Comparison of ENCODE assay signal across 7 mouse cellular contexts in the genomic region with DNA sequence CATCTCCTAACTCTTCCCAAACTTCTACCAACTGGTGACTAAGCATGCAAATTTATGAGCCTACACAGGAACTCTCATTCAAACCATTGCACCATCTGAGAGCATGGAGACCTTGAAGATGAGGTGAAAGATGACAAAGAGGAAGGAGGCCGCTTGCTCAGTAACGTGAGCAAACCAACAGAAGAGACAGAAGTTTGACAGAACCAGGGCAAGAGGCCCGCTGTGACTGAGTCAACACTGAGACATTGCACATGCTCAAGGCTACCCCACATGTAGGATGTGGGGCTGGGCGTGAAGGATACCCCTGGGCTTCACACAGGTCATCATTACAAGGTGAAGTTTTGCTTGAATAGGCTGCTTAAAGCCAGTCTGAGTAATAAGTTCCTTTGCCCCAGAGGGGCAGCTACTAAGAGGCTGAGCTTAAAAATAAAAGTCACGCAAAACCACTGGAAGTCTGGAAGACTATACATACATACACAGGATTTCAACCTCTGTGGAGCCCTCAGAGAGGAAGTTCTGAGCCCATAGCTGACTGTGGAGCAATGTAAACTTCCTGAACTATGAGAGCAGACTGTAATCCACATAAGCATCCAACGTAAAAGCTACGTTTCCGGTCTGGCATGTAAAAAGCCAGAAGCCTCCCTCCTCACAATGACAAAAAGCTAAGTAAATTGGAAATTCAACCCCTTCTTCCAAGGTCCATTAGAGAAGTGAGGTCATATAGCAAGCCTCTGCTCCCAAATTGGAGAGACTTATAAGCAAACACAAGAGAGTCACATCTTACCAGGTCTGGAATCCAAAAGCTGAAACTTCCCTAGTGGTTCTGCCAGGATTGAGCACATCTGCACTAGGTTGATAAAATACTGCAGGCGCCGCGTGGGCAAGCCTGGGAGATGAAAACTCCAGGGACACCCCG. TPM values are rescaled to one million over a fixed set of nuclear protein-coding genes. Genes with fewer than 3 reads are reported as not detected.
A peak's percentile ranks its signal among the peaks of the same experiment; 100 is the strongest.
DNase-seq lines count a peak whose midpoint lies in the region; ATAC-seq and TF ChIP-seq lines count a peak whose summit lies in the region.

No protein-coding gene starts in this region.

- no peaks in the 10 kb centered on the region for H3K9me3 ChIP-seq in kidney, embryonic 14.5 days (ENCODE audit: control insufficient read depth, low read length)
- no peaks in the 10 kb centered on the region for H3K9me3 ChIP-seq in midbrain, embryonic 12.5 days

- no peak overlapping the region for H3K4me3 ChIP-seq in kidney, embryonic 14.5 days (ENCODE audit: low read length)
- H3K4me3 ChIP-seq in embryonic fibroblast, embryonic 13.5 days (ENCODE audit: insufficient read depth, low read length) = 0 out of 2 replicates have a peak overlapping the region, but pooled peaks have one; percentile 3
- no peak overlapping the region for H3K4me3 ChIP-seq in midbrain, embryonic 12.5 days

- H3K36me3 ChIP-seq in kidney, embryonic 14.5 days (ENCODE audit: control insufficient read depth, insufficient read depth, low read length) = no peaks in the 10 kb centered on the region
- no peaks in the 10 kb centered on the region for H3K36me3 ChIP-seq in midbrain, embryonic 12.5 days

- H3K27ac ChIP-seq in kidney, embryonic 14.5 days (ENCODE audit: low read depth, low read length) = peak overlapping the region; percentile 83
- H3K27ac ChIP-seq in embryonic fibroblast, embryonic 13.5 days (ENCODE audit: insufficient read depth, low read length) = peak overlapping the region; percentile 89
- peak overlapping the region; percentile 58 for H3K27ac ChIP-seq in midbrain, embryonic 12.5 days (replicated peaks)

- H3K4me1 ChIP-seq in kidney, embryonic 14.5 days (ENCODE audit: control insufficient read depth, insufficient read depth, low read length) = peaks cover 15% of the 10 kb centered on the region
- H3K4me1 ChIP-seq in embryonic fibroblast, embryonic 13.5 days (ENCODE audit: control insufficient read depth, insufficient read depth, low read length) = peaks cover 16% of the 10 kb centered on the region
- peaks cover 12% of the 10 kb centered on the region for H3K4me1 ChIP-seq in midbrain, embryonic 12.5 days

- 52% methylated on average over 12 of the region's 12 CpGs for WGBS in kidney, embryonic 14.5 days
- 69% methylated on average over 12 of the region's 12 CpGs for WGBS in midbrain, embryonic 12.5 days

- peak; percentile 13; the same call in 1 of the 2 replicates for TF ChIP-seq POLR2A in embryonic fibroblast, embryonic 13.5 days (IDR thresholded peaks at IDR 0.05; ENCODE audit: low read depth, low read length)

- DNase-seq in kidney, postnatal 25 days = no peak
- DNase-seq in adrenal gland, postnatal 10 days = peak; percentile 58
- no peak for DNase-seq in layer of hippocampus, adult 8-10 months (ENCODE audit: low spot score in 2 of 2)

- ATAC-seq in kidney, embryonic 14.5 days (ENCODE audit: low FRiP score, low TSS enrichment) = peak; percentile 4; the same call in 1 of the 2 replicates
- no peak for ATAC-seq in midbrain, embryonic 12.5 days (ENCODE audit: low FRiP score, low read depth)
- ATAC-seq in granulocyte monocyte progenitor cell, adult 5-6 weeks (replicated peaks; ENCODE audit: poor library complexity, severe bottlenecking) = no peak

- H3K4me2 ChIP-seq in kidney, embryonic 14.5 days (replicated peaks; ENCODE audit: low read depth, low read length) = peak overlapping the region; percentile 21
- no peak overlapping the region; the same call in 1 of the 2 replicates for H3K4me2 ChIP-seq in midbrain, embryonic 12.5 days (replicated peaks)

- no peaks in the 10 kb centered on the region for H3K27me3 ChIP-seq in kidney, embryonic 14.5 days (ENCODE audit: control insufficient read depth, insufficient read depth, low read length)
- H3K27me3 ChIP-seq in midbrain, embryonic 12.5 days = no peaks in the 10 kb centered on the region

- TF ChIP-seq CTCF in embryonic fibroblast, embryonic 13.5 days (IDR thresholded peaks at IDR 0.05; ENCODE audit: borderline replicate concordance, insufficient read depth, low read length) = no peak

- peak overlapping the region; percentile 23; the same call in 1 of the 2 replicates for H3K9ac ChIP-seq in kidney, embryonic 14.5 days (ENCODE audit: low read depth, low read length)
- no peak overlapping the region for H3K9ac ChIP-seq in midbrain, embryonic 12.5 days (replicated peaks)

RNA-seq across cellular contexts. Expression of a gene that starts 16.5 kb away (rescaled TPM):
- polyA plus RNA-seq in kidney, embryonic 14.5 days (2014; fragmentation: Nextera tagmentation; extraction: Ambion mirVana) = 30.1 and 36.8 TPM in 2 replicates
- 10 to 100 TPM; 60.3 to 67.6 TPM for total RNA-seq in adrenal gland, postnatal 10 days (2021)
- polyA plus RNA-seq in embryonic fibroblast, embryonic 13.5 days (2011; ENCODE audit: insufficient read length, low read depth, missing spikeins) = 209 and 224 TPM in 2 replicates
- polyA plus RNA-seq in midbrain, embryonic 12.5 days (2016; fragmentation: Nextera tagmentation; extraction: Ambion mirVana) = 20.5 and 24.6 TPM in 2 replicates
- not detected in 2 replicates for total RNA-seq in granulocyte monocyte progenitor cell, adult 5-6 weeks (2014; fragmentation: Nextera tagmentation)
- not detected in 2 replicates for total RNA-seq in granulocyte monocyte progenitor cell, adult 5-6 weeks (2017)
- total RNA-seq in layer of hippocampus, adult 8-10 months (2022) = 10 to 100 TPM; 19.8 to 37.6 (median 27.3) TPM

Comparison
In these comparisons a context has a peak if more than half of its experiments do, and no peak if none do; other contexts are left out.
1. RNA of a gene that starts 16.5 kb away (total RNA-seq): 60.3 to 67.6 TPM in adrenal gland, postnatal 10 days and 19.8 to 37.6 TPM in layer of hippocampus, adult 8-10 months; not detected in granulocyte monocyte progenitor cell, adult 5-6 weeks; every median in the first group is over 10 times any median in the second.
2. Peak in every context shown above with its lines, with median percentiles within 50 percentile points of each other: H3K27ac ChIP-seq.